Mouse (Mus musculus) liver, embryonic 11.5 days (tissue): Measurements from ENCODE around the gene Fads1. TPM values are rescaled to one million over a fixed set of nuclear protein-coding genes. Genes with fewer than 3 reads are reported as not detected.

Experiments
- ATAC-seq: fragments of 200-750 bp; cut with Nextera tagmentation; replicated peaks from 2 replicates; pipeline ENCODE4 v1.8.0; 2017; ENCODE audit warnings: moderate number of reproducible peaks, mild to moderate bottlenecking, moderate TSS enrichment, moderate library complexity; ENCODE audit not compliant: low FRiP score
- DNase-seq: peaks from one replicate; pipeline ENCODE4 v3.0.0-alpha.2; 2017; ENCODE audit warnings: low spot score
- H3K27ac ChIP-seq: fragments of 300-500 bp; sonication (generic); 2 replicates; pipeline ENCODE4 v1.5.1; 2014; ENCODE audit warnings: mild to moderate bottlenecking, low read depth, low read length, control low read depth
- H3K27me3 ChIP-seq: fragments of 300-500 bp; sonication (generic); replicated peaks from 2 replicates; pipeline ENCODE4 v1.6.1; 2014; ENCODE audit warnings: low read length, mixed read lengths; ENCODE audit not compliant: control insufficient read depth, insufficient read depth
- H3K36me3 ChIP-seq: fragments of 300-500 bp; sonication (generic); 2 replicates; pipeline ENCODE4 v1.6.1; 2014; ENCODE audit warnings: mild to moderate bottlenecking, low read length, moderate library complexity, mixed read lengths; ENCODE audit not compliant: control insufficient read depth, insufficient read depth
- H3K4me1 ChIP-seq: fragments of 300-500 bp; sonication (generic); replicated peaks from 2 replicates; pipeline ENCODE4 v1.6.1; 2014; ENCODE audit warnings: low read length, mixed read lengths; ENCODE audit not compliant: control insufficient read depth, insufficient read depth
- H3K4me2 ChIP-seq: fragments of 300-500 bp; sonication (generic); 2 replicates; pipeline ENCODE4 v1.6.1; 2014; ENCODE audit warnings: mild to moderate bottlenecking, control low read depth, moderate library complexity
- H3K4me3 ChIP-seq: fragments of 300-500 bp; sonication (generic); 2 replicates; pipeline ENCODE4 v1.5.1; 2014; ENCODE audit warnings: low read depth, low read length, control low read depth
- H3K9ac ChIP-seq: fragments of 300-500 bp; sonication (generic); 2 replicates; pipeline ENCODE4 v1.6.1; 2014; ENCODE audit warnings: low read depth, low read length, control low read depth
- H3K9me3 ChIP-seq: fragments of 300-500 bp; sonication (generic); 2 replicates; pipeline ENCODE4 v1.6.1; 2016; ENCODE audit warnings: low read length, inconsistent platforms, mixed read lengths; ENCODE audit not compliant: control insufficient read depth
- WGBS: fragments of 180-500 bp; shearing (Covaris S2); extraction: QIAGEN DNeasy Blood & Tissue Kit; methylation state at CpG from one replicate; pipeline ENCODE4 v1.1.7; 2014; 5-methylcytosine and 5-hydroxymethylcytosine counted together
- polyA plus RNA-seq: library from polyadenylated mRNA; unstranded; fragments of >200 nt; fragmentation: Nextera tagmentation; extraction: Ambion mirVana; gene quantifications from 2 replicates; pipeline ENCODE4 v1.2.1, GENCODE M21; 2014

The Fads1 gene
- polyA plus RNA-seq, 1 experiment from 2014 or later = 113 TPM

DNA sequence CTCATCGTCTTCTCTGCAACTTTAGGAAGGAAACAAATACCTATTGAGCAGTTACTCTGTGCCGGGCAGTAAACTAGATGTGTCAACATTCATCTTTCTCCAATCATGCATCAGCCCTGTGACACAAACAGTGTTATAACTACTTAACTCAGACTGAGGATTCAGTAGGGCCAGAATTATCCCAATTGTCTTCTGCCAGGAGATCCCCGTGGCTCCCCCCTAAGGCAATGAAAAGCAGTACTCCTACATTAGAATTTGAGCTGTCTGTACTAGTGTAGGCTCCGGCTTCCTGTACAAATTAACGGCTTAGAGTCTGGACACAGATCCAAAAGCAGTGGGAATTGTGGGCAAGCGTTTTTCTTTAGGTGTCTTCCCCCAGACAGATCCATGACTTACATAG lies 22.4 kb downstream of the Fads1 start:
- Histone ChIP-seq H3K4me3 (peak overlapping the region; percentile 95), H3K9ac (peak overlapping the region; percentile 95; the same call in 1 of the 2 replicates), H3K9me3 (no peaks in the 10 kb centered on the region), H3K4me1 (peaks cover 10% of the 10 kb centered on the region), H3K4me2 (peak overlapping the region; percentile 88), H3K36me3 (peaks cover 40% of the 10 kb centered on the region), H3K27me3 (no peaks in the 10 kb centered on the region), H3K27ac (0 out of 2 replicates have a peak overlapping the region, but pooled peaks have one; percentile 94)
- 73% methylated on average over 6 of the region's 6 CpGs for WGBS
- DNase-seq (no peak), ATAC-seq (no peak)

GRCm38 (mm10) chr19:10208851-10209250 lies 26.2 kb downstream of the Fads1 start:
- Histone ChIP-seq H3K4me2 (no peak overlapping the region), H3K9ac (no peak overlapping the region), H3K27ac (0 out of 2 replicates have a peak overlapping the region, but pooled peaks have one; percentile 8), H3K27me3 (no peaks in the 10 kb centered on the region), H3K9me3 (no peaks in the 10 kb centered on the region), H3K4me1 (peaks cover 7% of the 10 kb centered on the region), H3K36me3 (peaks cover 33% of the 10 kb centered on the region), H3K4me3 (no peak overlapping the region)
- 80% methylated on average over 3 of the region's 3 CpGs for WGBS
- ATAC-seq (no peak), DNase-seq (no peak)

DNA sequence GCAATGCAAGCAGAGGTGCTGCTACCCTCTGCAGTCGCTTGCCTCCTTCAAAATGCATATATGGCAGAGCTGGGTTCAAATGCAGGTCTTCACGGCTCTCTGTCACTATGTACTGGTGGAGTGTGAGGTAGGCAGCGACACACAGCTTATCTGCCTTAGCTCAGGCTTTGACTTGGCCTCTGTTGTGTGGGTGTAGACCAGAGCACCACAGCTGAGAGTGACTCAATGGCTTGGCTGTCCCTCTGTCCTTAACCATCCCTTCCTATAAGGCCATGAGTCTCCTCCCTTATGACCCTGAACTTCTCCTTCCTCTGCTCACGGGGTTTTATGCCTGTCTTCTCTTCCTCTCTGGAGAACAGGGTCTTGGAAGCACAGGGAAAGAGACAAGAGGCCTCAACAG lies 28.2 kb downstream of the Fads1 start:
- no peak overlapping the region for H3K9ac ChIP-seq
- ATAC-seq (no peak; the same call in 1 of the 2 replicates), DNase-seq (no peak)
- H3K9me3 ChIP-seq = no peaks in the 10 kb centered on the region
- H3K27ac ChIP-seq = no peak overlapping the region
- 68% methylated on average over 4 of the region's 4 CpGs for WGBS
- H3K4me2 ChIP-seq = no peak overlapping the region
- H3K36me3 ChIP-seq = peaks cover 31% of the 10 kb centered on the region
- H3K4me1 ChIP-seq = no peaks in the 10 kb centered on the region
- no peaks in the 10 kb centered on the region for H3K27me3 ChIP-seq
- no peak overlapping the region for H3K4me3 ChIP-seq

GRCm38 (mm10) chr19:10213796-10214471 lies 31.2 kb downstream of the Fads1 start:
- H3K36me3 ChIP-seq = peaks cover 18% of the 10 kb centered on the region
- no peaks in the 10 kb centered on the region for H3K9me3 ChIP-seq
- no peak overlapping the region for H3K4me3 ChIP-seq
- ATAC-seq = no peak
- H3K27ac ChIP-seq = no peak overlapping the region
- no peaks in the 10 kb centered on the region for H3K27me3 ChIP-seq
- DNase-seq = no peak
- WGBS = 83% methylated on average over 10 of the region's 10 CpGs
- H3K4me1 ChIP-seq = no peaks in the 10 kb centered on the region
- H3K4me2 ChIP-seq = no peak overlapping the region
- H3K9ac ChIP-seq = no peak overlapping the region

GRCm38 (mm10) chr19:10216101-10216500 lies 33.4 kb downstream of the Fads1 start:
- WGBS = 70% methylated on average over 8 of the region's 8 CpGs
- Histone ChIP-seq H3K4me2 (no peak overlapping the region), H3K9ac (no peak overlapping the region), H3K9me3 (no peaks in the 10 kb centered on the region), H3K27ac (no peak overlapping the region), H3K4me1 (peaks cover 3% of the 10 kb centered on the region; the same call in 1 of the 2 replicates), H3K4me3 (no peak overlapping the region), H3K27me3 (no peaks in the 10 kb centered on the region), H3K36me3 (peaks cover 5% of the 10 kb centered on the region; the same call in 1 of the 2 replicates)
- DNase-seq (no peak), ATAC-seq (no peak)

- H3K27me3 ChIP-seq = no peaks in the 10 kb centered on the region
- DNase-seq (no peak), ATAC-seq (0 out of 2 replicates have a peak, but pooled peaks have one; percentile 28)
- H3K9ac ChIP-seq = no peak overlapping the region
- peaks cover 3% of the 10 kb centered on the region for H3K36me3 ChIP-seq
- H3K9me3 ChIP-seq = no peaks in the 10 kb centered on the region
- peaks cover 16% of the 10 kb centered on the region for H3K4me1 ChIP-seq
- no peak overlapping the region for H3K4me3 ChIP-seq
- H3K4me2 ChIP-seq = no peak overlapping the region
- 44% methylated on average over 3 of the region's 3 CpGs for WGBS
- H3K27ac ChIP-seq = no peak overlapping the region
These were observed 36.4 kb downstream of the Fads1 start for GRCm38 (mm10) chr19:10219108-10219507.

- H3K9ac ChIP-seq = no peak overlapping the region
These were observed 36.9 kb downstream of the Fads1 start for GRCm38 (mm10) chr19:10219593-10219992.

GRCm38 (mm10) chr19:10221585-10221984 lies 38.9 kb downstream of the Fads1 start:
- H3K27me3 ChIP-seq = no peaks in the 10 kb centered on the region
- WGBS = 42% methylated on average over 4 of the region's 4 CpGs
- no peaks in the 10 kb centered on the region for H3K9me3 ChIP-seq
- no peak overlapping the region for H3K4me3 ChIP-seq
- no peak for DNase-seq
- ATAC-seq = no peak
- H3K4me2 ChIP-seq = no peak overlapping the region
- H3K9ac ChIP-seq = no peak overlapping the region
- peaks cover 32% of the 10 kb centered on the region for H3K4me1 ChIP-seq
- H3K27ac ChIP-seq = no peak overlapping the region; the same call in 1 of the 2 replicates
- peaks cover 3% of the 10 kb centered on the region for H3K36me3 ChIP-seq

More at GRCm38 (mm10) chr19:10219593-10219992, 36.9 kb downstream of the Fads1 start:
- WGBS = 54% methylated on average over 6 of the region's 6 CpGs
- no peak for ATAC-seq
- no peak overlapping the region for H3K4me3 ChIP-seq
- DNase-seq = no peak
- no peaks in the 10 kb centered on the region for H3K27me3 ChIP-seq
- H3K4me2 ChIP-seq = no peak overlapping the region
- no peak overlapping the region for H3K27ac ChIP-seq
- H3K4me1 ChIP-seq = peaks cover 20% of the 10 kb centered on the region
- peaks cover 3% of the 10 kb centered on the region for H3K36me3 ChIP-seq
- H3K9me3 ChIP-seq = no peaks in the 10 kb centered on the region

DNA sequence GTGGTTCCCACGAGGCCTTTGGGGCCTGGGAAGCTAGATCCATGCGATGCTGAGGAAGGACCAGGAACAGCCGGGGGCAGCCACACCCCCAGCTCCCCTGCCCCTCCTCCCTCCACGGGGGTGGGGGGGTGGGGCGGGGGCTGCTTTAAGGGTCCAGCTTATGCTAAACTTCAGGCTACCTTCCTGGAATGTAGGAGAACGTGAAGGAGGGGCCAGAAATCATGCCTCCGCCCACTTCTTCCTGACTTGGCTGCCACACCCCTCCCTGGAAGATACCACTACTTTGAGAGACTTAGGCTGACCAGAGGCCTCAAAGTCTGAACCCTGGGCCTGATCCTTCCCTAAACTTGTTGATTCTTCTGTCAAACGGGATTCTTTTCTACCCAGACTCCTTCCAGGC lies 40.0 kb downstream of the Fads1 start:
- peaks cover 32% of the 10 kb centered on the region for H3K4me1 ChIP-seq
- 31% methylated on average over 8 of the region's 8 CpGs for WGBS
- no peak overlapping the region for H3K4me2 ChIP-seq
- no peaks in the 10 kb centered on the region for H3K9me3 ChIP-seq
- H3K9ac ChIP-seq = no peak overlapping the region
- no peak; the same call in 1 of the 2 replicates for ATAC-seq
- peaks cover 3% of the 10 kb centered on the region; the same call in 1 of the 2 replicates for H3K36me3 ChIP-seq
- H3K27me3 ChIP-seq = no peaks in the 10 kb centered on the region
- no peak overlapping the region for H3K4me3 ChIP-seq
- H3K27ac ChIP-seq = no peak overlapping the region
- no peak for DNase-seq
